Mouse (Mus musculus) monocyte, adult 5-6 weeks (primary cell): ENCODE measurements around the gene Nudcd3. TPM values are rescaled to one million over a fixed set of nuclear protein-coding genes. Genes with fewer than 3 reads are reported as not detected.

Source experiments
- ATAC-seq: fragments of 153-309, 156-312 bp; replicated peaks from 2 replicates; pipeline ENCODE4 v1.8.0; 2017; ENCODE audit warnings: mild to moderate bottlenecking; ENCODE audit not compliant: low TSS enrichment, insufficient number of reproducible peaks, severe bottlenecking, poor library complexity, low FRiP score
- total RNA-seq: library from RNA; stranded (forward); fragments of 200-1000, 200-491, 200-594 nt; gene quantifications from 3 replicates; pipeline ENCODE4 v1.2.3, GENCODE M21; 2017

Gene Nudcd3
- total RNA-seq, 1 experiment from 2014 or later, result 29.7 TPM

DNA sequence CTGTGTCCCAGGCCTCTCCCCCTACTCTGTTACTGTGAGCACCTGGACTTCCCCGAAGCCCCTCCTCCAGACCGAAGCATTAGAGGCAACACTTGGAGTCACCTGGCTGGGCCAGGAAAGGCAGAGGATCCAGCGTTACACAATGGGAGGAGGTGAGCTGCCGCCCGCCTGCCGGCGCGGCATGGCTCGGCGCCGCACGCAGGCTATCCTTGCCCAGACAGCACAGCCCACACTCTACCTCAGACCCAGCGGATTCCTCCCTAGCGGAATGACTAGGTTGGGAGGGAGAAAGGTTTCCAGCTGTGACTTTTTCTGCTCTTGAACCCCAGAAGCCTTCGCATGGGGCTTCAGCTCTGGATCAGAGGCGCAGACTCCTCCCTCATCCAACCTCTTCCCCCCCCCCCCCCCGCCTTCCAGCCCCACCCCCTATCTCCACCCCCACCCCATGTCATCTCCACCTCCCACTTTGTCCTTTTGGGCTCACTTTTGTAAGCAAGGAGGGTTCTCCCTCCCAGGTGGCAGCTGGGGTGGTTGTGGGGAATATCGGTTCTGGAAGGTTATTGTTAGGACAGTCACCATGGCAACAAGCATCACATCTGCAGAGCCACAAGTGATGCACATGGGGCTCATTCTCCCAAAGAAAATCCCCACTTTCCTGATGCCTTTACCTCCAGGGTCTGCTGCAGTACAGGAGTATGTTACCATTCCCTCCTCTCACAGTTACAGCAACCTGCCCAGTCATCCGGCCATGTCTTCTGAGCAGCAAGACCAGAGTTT lies 131.8 kb downstream of the Nudcd3 start:
- ATAC-seq, result no peak

GRCm38 (mm10) chr11:6067160-6067559 lies 133.1 kb downstream of the Nudcd3 start:
- ATAC-seq, result no peak

- no peak for ATAC-seq
Measured at GRCm38 (mm10) chr11:6066176-6066575, 134.0 kb downstream of the Nudcd3 start, which contains the start of gene Camk2b. Gene Camk2b (minus strand): TSS chr11:6066362.

DNA sequence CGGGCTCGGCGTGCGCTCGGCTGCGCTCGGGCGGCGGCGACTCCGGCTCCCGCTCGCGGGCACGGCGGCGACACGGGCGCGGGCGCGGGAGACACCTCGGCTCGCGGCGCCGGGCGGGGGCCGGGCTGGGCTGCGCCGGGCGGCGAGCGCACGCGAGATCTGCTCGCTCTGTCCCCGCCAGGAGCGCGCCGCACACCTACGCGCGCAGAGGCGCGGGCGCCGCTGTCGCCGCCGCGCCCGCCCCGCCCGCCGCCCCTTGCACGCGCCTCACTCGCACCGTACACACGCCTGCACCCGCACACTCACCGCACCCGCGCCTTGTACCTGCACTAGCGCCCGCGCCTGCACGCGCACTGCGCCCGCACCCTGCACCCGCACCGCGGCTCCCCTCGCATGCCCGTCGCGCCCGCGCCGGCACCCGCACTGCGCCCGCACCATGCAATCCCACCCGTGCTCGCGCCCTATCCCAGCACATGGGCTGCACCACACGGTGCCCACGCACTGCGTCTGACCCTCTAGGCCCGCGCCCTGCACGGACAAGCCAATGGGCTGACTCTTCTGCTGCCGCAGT lies 134.6 kb downstream of the Nudcd3 start:
- ATAC-seq, result no peak

DNA sequence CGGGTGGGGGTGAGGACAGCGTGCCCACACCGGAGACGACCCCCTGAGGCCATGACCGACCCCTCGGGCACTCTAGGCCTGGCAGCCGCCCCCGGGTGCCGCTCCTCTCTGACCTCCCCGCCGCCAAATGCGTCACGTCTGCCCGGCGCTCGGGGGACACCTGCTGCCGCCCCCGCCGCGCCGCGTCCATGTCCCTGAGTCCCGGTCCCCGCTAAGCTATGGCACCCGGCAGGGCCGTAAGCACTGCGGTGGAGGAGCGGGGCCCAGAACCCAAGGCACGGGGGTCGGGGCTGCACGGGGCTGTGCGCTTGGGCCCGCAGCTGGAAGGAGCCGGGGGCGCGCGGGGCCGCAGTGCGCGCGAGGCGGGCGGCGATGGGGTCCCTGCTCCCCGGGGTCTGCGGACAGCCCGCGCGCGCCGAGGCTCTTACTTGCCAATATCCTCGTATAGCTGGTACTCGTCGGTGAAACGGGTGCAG lies 135.1 kb downstream of the Nudcd3 start:
- no peak for ATAC-seq

DNA sequence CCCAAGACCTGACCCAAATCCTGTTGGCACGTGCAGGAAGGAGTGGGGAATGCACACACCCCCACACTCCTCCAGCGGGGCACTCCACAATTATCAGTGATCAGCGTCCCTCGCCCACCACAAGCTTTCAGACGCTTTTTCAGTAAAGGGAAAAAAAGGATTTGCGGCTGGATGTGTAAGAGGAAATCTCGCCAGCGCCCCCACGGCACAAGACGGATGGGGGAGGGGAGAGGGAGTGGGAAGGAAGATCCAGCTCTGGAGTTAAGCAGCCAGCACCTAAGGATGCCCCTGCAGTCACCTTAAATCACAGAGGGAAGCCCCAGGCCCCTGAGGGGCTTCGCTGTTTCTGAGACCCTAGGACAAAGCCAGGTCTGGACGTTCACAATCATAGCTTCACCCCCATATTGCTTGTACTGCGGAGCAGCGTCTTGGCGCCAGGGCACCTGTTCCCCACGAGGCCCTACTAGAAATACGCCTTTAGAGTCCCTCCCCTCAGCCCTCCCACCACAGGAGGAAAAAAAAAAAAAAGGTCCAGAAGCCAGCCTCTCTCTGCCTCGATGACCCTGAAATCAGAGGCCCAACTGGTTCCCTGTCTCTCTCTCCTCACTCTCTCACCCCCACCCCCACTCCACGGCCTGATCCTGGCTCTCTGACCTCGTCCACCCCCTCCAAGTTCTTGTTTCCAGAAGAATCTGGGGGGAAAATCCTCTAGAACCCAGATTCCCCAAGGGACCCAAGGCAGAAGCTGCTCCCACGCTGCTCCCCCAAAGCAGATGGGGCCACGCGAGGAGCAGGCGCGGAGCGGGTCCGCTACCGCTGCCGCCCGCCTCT lies 135.8 kb downstream of the Nudcd3 start:
- no peak for ATAC-seq

- no peak for ATAC-seq
Measured at GRCm38 (mm10) chr11:6063501-6064214, 136.6 kb downstream of the Nudcd3 start.

DNA sequence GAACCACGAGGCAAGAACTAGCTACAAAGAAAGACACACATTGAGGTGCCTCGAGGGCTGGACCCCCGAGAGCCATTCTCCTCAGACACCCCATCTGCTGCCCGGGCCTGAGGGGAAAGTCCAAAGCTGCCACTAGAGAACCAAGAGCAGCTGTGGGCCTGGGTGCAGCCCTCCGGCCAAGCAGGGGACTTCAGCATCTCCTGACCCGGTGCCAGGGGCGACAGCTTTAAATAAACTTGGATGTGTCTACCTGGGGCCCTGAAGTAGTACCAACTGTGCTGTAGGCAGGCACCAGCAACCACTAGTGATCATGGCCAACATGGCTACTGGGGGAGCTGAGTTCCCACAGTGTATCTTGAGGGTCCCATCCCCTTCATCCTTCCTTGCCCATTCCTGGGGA lies 137.2 kb downstream of the Nudcd3 start:
- ATAC-seq, result no peak

DNA sequence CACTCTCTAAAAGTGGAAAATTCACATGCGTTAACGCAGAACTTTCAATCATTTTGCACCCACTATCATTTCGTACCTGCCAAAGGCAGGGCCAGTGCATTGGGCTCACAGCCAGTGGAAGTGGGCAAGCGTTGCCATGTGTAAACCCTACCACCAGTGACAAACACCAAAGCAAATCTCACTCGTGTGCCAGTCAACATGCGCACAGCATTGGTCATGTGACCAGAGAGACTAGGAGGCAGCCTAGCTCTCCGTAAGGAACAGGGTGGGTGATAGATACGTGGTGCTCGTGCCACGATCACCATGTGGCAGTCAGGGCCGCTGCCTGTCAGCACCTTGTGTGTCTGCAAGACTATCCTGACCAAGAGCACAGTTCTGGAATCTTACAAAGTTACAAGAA lies 137.9 kb downstream of the Nudcd3 start:
- ATAC-seq, result no peak

DNA sequence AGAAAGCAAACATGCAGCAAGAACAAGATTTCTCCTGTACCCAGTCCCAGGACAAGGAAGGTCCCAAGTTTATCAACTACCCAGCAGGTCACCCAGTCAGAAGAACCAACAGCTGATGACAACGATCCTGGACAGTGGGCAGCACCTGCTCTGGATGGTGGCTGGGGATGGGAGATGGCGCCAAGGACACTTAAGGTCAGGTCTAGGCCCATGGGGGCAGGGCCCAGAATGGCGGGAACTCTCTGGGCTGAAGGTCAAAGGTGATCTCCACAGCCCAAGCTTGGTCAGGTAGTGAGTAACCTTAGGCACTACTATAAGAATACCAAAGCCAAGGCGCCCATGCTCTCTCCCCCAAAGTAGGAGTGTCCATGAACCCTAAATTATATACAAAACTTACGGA lies 138.3 kb downstream of the Nudcd3 start:
- no peak for ATAC-seq

DNA sequence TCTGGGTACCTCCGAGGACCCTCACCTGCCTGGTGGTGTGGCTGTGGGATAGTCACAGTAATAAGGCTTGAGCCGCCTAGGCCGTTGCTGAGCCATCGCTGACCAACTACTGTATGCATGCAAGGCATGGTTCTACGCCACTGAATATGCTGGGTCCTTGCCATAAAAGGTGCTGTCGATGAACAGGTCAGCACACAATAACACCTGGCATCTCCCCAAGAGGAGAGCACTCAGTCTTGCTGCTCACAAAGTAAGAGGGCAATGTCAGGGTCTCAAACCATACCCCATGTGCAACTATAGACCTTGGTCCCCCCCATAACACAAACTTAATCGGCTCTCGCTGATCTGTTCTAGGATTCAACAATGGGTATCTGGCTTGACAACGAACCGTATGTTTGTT lies 141.1 kb downstream of the Nudcd3 start:
- no peak for ATAC-seq

Other genes starting within 250 kb of the Nudcd3 start
- 45.7 to 57.4 TPM (median 56.8 TPM) in 3 replicates for gene Ykt6, start 244.7 kb downstream of the Nudcd3 start, total RNA-seq
- 8.3 to 21.9 TPM (median 14.9 TPM) in 3 replicates for gene Camk2b, start 134.1 kb downstream of the Nudcd3 start, total RNA-seq
- 0.85 to 2.3 TPM (median 1.9 TPM) in 3 replicates for gene A730071L15Rik, start 386 bp downstream of the Nudcd3 start, total RNA-seq
- gene Npc1l1, start 29.7 kb upstream of the Nudcd3 start, total RNA-seq, result not detected in 3 replicates
- gene Ddx56, start 67.4 kb upstream of the Nudcd3 start, total RNA-seq, result 8.9 to 37.0 TPM (median 20.5 TPM) in 3 replicates
- gene Tmed4, start 74.5 kb upstream of the Nudcd3 start, total RNA-seq, result 21.0 to 35.8 TPM (median 33.1 TPM) in 3 replicates
- gene Ogdh, start 91.2 kb upstream of the Nudcd3 start, total RNA-seq, result 81.0 to 137 TPM (median 90.9 TPM) in 3 replicates
- 11.9 to 27.0 TPM (median 16.3 TPM) in 3 replicates for gene Zmiz2, start 188.7 kb upstream of the Nudcd3 start, total RNA-seq
- gene Ppia, start 215.0 kb upstream of the Nudcd3 start, total RNA-seq, result 917 to 1,280 TPM (median 1,115 TPM) in 3 replicates
- 31.2 to 51.6 TPM (median 37.9 TPM) in 3 replicates for gene H2afv, start 244.0 kb upstream of the Nudcd3 start, total RNA-seq